Mouse (Mus musculus) brain, embryonic 18.5 days (tissue): Measurements from ENCODE around the gene Gsc2.

Source experiments
- DNase-seq: peaks from one replicate; pipeline ENCODE4 v3.0.0-alpha.2; 2012; ENCODE audit warnings: low read depth, low spot score

Gene Gsc2

DNA sequence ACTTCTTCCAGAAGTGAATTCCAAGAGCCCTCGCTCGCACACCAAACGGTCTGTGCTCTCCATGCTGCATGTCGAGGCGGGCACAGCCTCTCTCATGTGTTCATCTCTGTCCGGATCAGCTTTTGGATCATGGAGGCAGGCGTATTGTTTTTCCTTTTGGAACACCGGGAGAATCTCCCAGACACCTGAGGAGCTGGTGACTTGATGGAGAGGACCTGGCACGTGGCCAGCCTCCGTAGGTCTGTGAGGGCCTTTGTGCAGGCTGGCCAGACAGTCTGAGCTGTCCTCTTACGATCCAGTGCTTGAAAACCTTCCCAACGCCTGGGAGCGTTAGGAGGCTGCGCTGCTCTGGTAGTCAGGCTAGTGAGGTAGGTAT lies 7.3 kb upstream of the Gsc2 start:
- no peak for DNase-seq

DNA sequence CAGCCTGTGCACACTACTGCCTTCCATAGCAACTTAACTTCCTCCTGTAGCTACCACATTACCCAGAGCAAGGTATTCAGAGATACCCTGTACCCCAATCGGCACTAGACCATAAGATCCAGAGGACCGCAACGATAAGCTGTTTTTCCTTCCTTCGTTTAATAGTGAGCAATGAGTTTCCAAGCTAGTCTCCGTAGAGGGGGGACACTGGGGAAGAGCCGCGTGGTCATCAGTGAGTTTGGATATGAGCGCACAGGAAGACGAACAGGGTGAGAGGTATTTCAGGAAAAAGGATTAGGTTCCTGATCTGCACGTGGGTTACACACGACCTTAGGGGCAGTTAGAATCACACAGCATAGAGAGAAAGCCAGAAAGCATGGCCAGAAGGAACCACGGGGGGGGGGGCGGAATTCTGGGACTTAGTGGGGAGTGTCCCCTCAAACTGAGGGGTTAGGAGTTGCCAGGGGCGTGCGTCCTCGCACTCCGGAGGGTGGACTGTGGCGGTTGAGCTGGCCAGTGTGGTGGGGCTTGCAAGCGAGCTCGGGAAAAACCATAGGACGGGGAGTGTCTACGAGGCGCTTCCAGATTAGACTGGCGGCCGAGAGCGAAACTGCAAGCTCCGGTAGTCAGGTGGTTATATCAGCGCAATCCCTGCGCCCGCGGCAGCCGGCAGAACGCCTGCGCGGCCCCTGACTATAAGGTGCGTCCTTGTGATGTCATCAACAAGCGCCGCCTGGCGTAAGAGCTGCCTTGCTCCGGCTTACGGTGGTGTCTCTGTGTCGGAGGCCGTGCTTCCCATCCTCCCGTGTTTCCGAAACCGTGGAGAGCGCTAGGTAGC lies 6.7 kb upstream of the Gsc2 start:
- DNase-seq, result peak; percentile 93

DNA sequence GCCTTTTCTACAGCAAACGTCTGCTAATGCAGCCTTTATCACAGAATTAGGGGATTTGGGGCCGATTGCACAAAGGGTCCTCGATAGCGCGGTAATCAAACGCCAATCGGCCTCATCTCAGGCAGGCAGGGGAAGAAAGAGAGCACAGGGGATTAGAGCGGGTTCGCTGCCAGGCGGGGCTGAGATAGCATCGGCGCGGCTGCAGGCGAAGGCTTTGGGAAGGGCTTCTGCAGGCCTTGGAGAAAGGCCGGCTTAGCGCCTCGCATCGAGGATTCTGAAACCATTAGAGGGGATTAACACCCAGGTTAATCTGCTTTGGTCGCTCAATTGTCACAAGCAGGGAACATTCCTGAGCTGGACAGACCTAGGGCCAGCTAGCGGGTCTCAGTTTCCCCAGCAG lies 5.7 kb upstream of the Gsc2 start:
- no peak for DNase-seq

DNA sequence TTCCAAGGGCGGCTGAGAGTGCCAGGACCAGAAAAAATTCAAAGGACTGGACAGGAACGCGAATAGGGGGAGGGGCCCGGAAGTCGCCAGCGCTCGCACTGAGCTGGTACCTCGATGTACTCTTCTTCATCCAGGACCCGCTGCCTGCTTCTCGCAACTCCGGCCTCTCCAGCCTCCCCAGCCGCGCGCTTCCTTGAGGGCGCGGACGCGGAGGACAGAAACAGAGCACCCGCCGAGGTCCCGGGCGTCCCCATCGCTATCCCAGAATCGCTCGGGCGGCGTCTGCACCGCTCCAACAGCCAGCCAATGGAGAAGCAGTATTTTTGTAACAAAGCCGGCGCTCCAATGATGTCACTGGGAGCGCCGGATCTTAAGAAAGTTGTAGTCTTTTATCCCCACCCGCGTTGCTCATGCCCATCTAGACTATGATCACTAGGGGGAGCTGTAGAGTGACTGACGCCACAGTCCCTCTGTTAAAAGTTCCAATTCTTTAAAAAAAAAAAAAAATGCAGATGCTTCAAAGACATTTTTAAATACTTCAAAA lies 3.7 kb downstream of the Gsc2 start, which contains the start of gene Ess2:
Gene Ess2, minus strand, starts transcription at position 297 of the 544 bp plus-strand sequence.
- peak; percentile 95 for DNase-seq

DNA sequence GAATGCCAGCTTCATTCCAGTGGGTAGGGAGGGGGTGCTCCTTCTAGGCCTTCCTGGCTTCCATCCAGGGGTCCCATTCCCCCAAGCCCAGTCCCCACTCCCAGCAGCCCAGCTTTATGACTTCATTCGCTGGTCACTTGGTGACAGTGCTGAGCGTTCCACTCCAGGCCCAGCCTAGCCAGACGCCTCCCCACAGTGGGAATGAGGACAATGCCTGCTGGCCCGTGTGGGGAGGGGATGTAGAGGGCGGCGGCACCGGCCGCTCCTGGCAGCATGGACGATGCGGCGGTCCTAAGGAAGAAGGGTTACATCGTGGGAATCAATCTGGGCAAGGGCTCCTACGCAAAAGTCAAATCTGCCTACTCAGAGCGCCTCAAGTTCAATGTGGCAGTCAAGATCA lies 16.4 kb downstream of the Gsc2 start, which contains the start of the genes Dgcr2 and Tssk2:
Gene Dgcr2, minus strand, starts transcription at position 101 of the 400 bp plus-strand sequence.
Gene Tssk2, plus strand, starts transcription at position 176 of the 400 bp plus-strand sequence.
- DNase-seq, result no peak

DNA sequence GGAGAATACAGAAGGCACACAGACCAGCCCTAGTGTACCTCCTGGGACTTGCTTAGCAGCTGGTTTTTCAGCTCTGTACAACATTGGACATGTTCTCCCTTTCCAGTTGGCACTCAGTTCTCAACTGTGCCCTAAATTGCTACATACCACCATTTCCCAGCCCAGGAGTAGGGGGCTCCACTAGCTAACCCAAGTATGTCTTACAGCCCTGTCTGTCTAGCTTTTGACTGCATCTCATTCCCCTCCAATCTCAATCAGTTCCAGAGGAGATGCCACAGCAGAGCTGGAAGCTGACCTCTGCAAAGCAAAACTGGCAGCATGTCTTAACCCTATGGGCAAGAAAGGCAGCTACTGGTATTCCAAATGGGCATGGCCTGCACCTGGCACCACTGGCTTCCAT lies 18.8 kb downstream of the Gsc2 start:
- no peak for DNase-seq

DNA sequence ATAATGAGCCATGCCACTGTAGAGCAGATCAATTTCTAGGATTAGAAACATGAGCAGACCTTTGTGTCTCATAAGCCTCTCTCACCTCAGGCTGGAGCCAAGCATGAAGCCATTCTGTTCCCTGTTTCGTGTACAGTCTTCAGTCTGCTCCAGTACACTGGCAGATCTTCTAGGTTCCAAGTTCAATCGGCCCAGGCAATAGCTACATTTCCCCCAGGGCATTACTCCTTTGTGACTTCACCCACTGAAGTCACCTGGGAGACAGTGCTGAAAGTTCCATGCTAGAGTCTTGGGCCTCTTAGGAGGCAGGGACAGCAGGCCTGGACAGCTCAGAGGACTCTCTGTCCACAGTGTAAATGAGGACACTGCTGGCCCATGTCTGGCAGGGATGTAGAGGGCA lies 20.9 kb downstream of the Gsc2 start, which contains the start of gene Tssk1:
Gene Tssk1, plus strand, starts transcription at position 301 of the 400 bp plus-strand sequence.
- no peak for DNase-seq

DNA sequence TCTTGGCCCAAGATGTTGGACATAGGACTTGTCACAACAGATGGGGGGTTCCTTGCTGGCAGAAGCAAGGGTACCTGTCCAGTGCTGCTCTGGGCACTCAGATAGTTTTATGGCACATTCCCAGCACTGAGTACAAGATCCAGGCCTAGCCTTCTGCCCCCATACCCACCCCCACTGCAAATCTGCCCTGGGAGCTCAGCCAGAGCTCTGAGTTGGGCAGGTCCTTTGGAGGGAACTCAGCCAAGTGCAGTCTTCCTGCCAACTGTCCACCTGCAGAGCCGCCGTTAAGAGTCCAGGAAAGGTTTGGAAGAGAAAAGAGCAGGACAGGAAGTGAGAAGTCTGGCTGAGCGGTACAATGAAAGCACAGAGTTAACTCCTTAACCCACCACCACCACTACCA lies 22.3 kb downstream of the Gsc2 start:
- DNase-seq, result no peak

DNA sequence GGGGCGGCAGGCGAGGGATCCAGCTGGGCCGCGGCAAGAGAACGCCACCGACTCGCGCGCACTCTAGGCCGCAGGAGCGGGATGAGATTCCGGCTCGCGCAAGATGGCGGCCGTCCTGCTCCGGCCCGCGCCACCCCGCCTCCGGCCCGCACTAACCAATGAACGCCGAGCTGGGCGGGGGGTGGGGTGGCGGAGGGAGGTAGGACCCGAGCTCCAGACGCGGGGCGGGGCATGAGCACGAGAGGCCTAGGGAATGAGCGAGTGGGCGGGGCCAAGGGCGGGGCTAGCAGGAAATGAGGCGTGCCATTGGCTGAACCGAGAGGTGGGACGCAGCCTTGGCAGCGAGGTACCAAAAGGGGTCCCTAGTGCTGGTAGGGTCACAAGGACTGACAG lies 23.3 kb downstream of the Gsc2 start, which contains the start of gene Gm20518:
Gene Gm20518, minus strand, starts transcription at position 105 of the 393 bp plus-strand sequence.
- peak; percentile 96 for DNase-seq

DNA sequence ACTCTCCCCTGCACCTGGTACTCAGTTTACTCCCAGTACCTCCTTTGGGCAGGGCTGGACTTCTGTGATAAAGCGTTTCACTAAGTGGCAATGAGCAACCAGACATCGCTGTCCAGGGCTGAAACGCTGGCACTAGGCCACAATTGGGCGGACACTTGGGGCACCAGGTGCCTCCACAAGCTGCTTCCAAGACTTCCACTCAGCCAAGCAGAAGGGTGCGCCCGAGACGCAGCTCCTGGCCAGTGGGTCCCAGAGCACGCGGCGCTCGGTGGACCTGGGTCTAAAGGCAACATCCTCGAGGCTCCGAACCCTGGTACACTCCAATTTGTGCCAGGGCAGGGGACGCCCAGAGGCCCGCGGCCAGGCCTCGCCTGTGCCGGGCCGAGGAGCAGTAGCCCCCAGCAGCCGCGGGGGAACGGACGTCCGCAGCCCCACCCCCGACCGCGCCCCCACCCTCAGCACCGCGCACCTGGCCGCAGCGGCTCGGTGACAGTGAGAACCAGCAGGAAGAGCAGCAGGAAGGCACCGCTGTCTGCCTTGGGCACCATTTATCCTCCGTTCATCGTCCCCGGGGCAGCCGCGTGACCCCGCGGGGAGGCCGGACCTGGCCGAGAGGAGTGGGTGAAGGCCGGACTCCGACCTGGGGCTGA lies 23.8 kb downstream of the Gsc2 start:
- DNase-seq, result no peak

DNA sequence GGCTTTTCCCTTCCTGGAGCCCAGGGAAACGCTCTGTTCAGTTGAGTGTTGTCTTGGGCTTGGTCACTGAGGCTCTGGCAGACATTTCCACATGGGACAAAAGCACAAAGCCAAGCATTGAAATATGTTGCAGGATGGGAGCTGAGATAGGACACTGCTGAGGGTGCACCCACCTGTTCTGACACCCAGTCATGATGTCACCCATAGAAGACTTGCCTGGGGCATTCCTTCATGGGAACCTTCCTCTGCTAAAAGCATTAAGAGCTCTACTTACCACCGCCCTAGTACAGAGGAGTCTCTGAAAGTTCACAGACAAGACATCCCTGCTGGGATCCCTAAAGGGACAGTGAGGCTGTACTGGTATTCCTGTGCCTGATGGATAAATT lies 24.5 kb downstream of the Gsc2 start:
- no peak for DNase-seq

DNA sequence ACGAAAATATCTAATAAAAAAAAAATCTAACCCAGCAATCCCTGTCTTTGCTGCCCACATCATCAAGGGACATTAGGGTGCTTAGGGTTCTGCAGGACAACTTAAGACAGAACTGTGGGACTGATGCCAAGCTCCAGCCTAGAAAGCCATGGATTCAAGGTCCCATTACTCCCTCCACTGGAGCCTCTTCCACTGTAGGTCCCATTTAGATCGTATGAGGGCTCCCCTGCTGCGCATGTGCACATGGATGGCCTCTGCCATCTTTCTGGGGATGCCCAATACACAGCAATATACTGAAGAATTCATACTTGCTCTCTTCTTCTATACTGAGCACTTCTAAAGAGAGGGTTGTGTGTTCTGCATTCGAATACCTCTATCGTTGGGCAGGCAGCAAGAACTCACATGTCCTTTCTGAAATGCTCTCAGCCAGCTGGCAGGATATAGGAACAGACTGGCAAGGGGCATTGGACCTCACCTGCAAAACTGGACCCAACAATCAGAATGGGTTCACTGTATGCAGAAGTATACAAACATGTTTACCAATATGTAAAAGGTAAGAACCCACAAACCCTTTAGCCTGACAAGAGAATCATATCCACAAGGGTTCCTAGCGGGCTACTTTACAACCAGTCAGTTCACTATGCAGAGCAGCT lies 25.0 kb downstream of the Gsc2 start:
- DNase-seq, result no peak

DNA sequence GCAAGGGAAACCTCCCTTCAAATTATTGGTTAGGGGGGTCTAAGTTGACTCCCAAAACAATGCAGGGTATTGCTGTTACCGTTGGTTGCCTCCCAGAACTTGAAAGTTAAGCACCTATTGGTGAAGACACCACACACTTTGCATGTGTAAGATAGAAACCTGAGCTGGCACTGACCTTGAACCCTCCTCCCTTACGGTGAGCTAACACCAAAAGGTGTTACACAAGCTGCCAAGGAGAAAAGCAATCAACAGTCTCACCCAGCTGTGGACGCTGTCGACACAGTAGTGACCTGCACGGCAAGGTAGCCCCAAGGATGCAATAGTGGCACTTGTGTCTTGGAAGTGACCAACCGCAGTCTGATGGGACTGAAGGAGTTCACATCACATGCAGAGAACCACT lies 30.7 kb downstream of the Gsc2 start:
- DNase-seq, result no peak

DNA sequence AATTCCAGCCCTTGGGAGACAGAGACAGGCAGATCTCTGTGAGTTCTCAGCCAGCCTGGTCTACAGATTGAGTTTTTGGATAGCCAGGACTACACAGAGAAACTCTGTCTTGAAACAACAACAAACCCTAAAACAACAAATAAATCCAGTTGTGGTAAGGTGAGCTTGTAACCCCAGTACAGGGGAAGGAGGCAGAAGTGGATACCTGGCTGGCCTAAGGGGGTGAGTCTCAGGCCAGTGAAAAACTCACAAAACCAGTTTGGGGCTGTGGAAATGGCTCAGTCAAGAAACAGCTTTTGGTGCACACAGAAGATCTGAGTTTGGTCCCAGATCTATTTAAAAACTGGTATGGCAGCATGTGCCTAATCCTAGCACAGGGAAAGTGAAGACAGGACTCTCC lies 32.7 kb downstream of the Gsc2 start:
- DNase-seq, result no peak

DNA sequence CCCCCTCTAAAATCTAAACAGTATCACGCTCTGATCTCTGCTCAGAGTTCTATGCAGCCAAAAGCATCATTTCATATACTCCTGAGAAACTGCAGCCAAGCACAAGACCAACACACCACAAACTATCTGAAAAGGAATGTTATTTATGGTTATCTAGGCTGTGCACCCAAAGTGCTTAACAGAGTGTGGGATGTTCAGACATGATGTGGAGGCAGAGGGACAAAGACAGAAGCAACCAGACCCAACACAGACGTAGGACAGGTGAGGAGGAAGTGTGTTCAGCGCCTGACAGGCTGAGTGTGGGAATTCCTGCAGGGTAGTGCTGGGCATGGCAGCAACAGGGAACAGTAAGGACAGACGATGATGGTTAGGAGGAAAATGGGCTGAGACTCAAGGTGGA lies 35.3 kb downstream of the Gsc2 start:
- DNase-seq, result no peak

DNA sequence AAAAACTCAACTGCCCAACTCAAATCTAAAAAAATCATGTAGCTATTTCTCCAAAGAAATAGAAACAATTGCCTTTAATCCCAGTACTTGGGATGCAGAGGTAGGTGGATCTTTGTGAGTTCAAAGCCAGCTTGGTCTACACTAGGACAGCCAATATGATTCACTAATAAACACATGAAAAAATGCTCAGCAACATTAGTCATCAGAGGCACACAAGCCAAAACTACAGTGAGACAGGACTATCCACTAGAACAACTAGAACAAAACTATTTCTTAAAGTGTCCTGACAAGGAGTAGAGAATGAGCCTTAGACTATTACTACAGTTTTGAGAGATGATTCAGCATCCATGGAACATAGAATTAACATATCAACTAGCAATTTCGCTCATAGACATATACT lies 38.8 kb downstream of the Gsc2 start:
- no peak for DNase-seq

DNA sequence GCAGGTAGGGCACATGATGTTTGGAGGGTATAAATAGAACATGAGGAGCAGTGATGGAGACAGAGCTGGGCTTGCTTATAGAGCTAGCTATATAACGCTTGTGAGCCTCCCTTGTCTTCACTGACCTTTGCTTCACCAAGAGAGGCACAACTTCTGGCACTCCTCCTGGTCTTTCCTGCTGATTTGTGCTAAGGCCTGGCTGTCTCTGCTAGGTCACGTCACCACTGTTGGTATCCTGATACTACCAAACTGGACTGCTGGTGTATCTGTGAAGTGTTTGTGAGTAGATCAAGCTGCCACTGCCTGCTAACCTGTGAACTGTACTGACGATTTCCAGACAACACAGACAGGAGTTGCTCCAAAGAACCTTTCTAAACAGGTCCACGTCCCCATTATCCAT lies 39.7 kb downstream of the Gsc2 start:
- DNase-seq, result no peak

DNA sequence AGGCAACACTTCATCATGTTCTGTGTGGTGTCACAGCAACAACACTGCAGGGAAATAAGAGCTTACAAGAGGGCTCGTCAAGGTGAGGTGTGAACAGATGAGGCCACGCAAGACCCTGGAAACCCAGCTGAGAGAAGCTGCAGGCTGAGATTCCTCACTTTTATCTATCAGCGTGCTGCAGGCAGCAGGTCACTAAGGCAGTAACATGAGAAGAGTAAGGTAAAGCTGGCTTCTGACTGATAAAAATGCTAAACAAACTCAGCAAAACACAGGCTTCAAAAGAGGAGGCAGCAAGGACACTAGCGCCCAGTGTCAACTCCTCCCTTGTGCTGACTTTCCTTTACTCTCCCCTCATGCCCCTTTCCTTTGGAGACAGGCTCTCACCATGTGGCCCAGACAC lies 41.9 kb downstream of the Gsc2 start:
- DNase-seq, result no peak

DNA sequence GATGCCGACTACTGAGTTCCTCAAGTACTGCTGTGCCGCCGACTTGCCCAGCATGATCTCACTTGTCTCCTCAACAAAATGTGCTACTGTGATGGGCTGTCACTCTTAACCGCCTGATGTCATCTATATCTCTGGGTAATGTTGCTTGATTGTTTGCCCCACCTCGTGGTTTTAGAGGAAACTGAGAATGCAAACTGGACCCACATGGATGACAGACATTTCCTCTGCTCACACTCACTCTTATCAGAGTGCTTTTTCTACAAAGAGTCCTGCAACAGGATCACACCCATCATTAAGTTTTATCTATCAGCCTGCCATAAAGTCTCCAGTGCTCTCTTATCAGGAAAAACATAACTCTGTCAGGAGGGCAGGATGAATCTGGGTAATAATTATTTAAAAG lies 43.6 kb downstream of the Gsc2 start:
- no peak for DNase-seq

DNA sequence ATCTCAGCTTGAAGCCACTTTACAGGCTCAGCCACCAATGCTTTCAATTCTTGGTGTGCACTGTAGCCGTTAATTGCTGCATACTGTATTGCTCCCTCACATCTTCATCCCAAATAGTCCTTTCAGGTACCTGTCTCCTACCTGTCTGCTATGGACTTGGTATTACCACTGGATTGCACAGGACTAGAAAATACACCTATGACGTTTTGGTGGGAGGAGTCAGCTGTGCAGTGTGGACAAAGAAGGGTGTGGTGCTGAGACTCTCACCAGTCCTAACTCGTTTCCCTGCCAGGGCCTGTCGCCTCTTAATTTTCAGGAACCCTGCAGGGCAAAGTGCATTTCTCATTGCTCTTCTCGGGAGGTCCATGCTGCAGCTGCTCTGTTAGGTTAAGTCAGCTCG lies 49.1 kb downstream of the Gsc2 start:
- no peak for DNase-seq

DNA sequence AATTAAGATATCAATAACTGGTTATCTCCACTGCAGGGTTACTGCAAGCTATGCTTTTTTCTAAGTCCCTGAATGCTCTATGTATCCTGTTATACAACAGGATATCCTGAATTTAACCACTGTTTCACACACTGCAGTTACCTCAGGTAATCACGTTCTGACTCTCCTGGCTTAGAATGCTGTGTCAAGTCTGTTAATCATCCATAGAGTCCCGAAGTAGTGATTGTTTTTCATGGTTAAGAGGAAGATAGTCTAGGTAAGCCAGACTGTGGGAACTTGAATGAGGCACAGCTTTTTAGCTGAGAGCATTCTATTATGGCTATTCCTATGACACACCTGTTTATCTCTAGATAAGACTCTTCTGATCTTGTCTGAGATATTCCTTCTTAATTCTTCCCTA lies 49.6 kb downstream of the Gsc2 start:
- no peak for DNase-seq
